Mouse (Mus musculus): ENCODE measurements around the gene Klhl7. TPM values are rescaled to one million over a fixed set of nuclear protein-coding genes. Genes with fewer than 3 reads are reported as not detected.

The Klhl7 gene
- polyA plus RNA-seq (2012) = 1.5 and 1.9 TPM in 2 replicates

DNA sequence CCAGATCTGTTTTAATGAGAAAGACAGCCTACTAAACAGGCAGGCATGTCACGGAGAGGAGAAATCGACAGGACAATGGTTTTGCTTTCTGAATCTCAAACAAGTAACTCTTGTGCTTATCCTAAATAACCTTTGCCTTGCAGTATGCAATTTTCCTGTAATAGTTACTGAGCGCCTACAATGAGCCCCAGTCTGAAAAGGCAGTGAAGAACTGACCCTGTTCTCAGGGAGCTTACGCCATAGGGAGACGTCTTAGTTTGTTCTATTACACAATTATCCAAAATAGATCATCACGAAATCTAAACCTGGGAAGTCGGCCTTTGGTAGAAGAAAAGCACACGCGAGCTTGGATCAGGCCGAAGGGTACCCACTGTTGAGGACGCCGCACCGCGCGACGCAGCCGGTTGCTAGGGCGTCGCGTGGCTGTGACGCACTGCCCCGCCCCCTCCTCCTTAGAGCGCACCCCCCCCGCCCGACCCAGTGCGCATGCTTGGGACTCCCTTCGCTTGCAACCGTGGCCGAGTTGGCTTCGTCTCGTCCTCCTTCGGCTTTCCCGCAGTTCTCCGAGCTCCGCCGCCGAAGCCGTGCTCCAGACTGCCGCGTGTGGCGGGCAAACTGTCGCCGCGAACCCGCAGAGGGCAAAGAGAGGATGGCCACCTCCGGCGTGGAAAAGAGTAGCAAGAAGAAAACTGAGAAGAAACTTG lies at the start of gene Klhl7:
Gene Klhl7, plus strand, starts transcription at position 500 of the 704 bp plus-strand sequence.
- no peak for TF ChIP-seq GATA1 (IDR thresholded peaks at IDR 0.05; ENCODE audit: low read length)

DNA sequence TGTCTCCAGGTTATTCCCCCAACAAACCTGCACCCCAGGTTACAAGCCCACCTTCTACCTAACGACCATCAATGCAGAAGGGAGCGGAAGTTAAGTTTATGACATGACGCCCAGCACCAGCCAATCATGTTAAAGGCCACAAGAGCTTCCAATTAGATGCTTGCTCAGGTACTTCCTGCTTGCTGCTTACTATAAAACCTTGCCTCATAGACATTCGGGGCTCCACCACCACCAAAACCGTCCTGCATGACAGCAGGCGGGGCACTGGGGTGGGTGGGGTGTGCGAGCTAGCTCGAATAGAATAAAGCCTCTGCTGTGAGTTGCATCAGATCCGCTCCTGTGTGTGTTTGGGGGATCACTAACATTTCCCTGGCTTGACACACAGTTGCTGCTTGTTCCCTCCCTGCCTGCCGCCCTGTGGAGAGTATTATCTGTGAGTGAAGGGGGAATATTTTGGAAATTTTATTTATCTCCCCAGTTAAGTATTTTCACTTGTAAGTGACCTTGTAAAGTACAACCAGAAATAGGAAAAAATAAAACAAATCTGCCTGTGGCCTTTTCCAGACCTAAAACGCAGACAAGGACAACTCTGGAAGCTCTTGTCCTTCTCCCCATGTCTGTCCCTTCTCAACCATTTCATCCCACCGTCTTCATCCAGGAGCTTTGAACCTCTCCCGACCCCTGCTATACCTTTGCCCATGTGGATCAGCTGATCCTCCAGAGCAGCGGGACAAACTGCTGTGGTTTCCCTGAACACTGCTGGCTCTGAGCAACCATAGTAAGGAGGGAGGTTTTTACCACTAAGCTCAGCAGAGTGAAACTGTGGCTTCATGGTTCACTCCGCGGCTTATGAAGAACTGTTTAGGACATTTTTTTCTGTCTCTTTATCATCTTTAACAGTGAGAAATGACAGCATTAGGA lies 48.4 kb upstream of the Klhl7 start:
- no peak for TF ChIP-seq GATA1 (IDR thresholded peaks at IDR 0.05; ENCODE audit: low read length)

GRCm38 (mm10) chr5:24053245-24054190 lies 46.9 kb upstream of the Klhl7 start:
- no peak for TF ChIP-seq GATA1 (IDR thresholded peaks at IDR 0.05; ENCODE audit: low read length)

GRCm38 (mm10) chr5:24054382-24054781 lies 46.0 kb upstream of the Klhl7 start:
- no peak for TF ChIP-seq GATA1 (IDR thresholded peaks at IDR 0.05; ENCODE audit: low read length)

DNA sequence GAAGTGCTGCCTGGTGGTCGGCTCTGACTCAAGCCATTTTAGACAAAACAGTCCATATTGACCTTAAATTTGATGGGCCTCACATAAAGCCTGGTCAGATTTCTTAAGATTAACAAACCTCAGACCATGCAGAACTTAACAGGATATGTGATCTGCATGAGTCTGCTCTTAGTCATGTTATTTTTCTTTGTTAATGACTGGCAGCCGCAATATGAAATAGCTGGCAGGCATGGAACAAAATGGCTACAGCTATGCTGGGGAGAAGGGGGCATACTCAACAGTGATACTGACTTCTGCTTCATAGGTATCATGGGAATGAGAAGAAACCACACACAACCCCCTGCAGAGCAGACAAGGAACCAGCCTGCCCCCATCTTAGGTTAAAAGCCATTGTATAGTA lies 43.5 kb upstream of the Klhl7 start:
- no peak for TF ChIP-seq GATA1 (IDR thresholded peaks at IDR 0.05; ENCODE audit: low read length)

- TF ChIP-seq GATA1 (IDR thresholded peaks at IDR 0.05; ENCODE audit: low read length) = no peak
These were observed 42.8 kb upstream of the Klhl7 start for GRCm38 (mm10) chr5:24057592-24057991.

DNA sequence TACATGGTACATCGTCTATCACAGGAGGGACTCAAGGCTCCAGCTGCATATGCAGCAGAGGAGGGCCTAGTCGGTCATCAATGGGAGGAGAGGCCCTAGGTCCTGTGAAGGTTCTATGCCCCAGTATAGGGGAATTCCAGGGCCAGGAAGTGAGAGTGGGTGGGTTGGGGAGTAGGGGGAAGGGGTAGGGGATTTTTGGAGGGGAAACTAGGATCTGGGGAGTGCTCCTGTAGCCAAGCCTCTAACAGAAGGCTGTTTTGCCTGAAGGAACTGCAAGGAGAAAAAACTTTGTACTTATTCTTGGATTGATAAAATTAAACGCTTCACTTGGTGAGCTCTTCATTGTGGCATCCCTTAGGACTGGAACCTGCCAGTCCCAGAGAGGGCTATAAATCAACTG lies 39.5 kb upstream of the Klhl7 start:
- TF ChIP-seq GATA1 (IDR thresholded peaks at IDR 0.05; ENCODE audit: low read length) = no peak

DNA sequence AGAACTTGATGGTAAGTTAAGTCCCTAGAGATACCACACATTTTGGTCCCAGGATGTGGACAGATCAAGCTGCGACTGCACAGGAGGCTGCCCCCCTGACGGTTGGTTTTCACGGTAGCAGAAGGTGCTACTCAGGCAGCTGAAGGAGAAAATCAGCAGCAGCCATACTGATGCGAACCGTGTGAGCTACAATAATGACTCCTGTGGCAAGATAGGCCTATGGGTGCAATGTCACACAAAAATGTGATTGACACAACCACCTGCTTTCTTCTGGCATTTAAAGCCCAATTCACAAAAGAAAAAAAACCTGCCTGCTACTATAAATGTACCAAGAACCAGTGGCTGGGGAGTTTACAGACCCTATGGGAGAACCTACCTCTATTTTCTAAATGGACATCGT lies 37.4 kb upstream of the Klhl7 start:
- no peak for TF ChIP-seq GATA1 (IDR thresholded peaks at IDR 0.05; ENCODE audit: low read length)

GRCm38 (mm10) chr5:24063545-24063944 lies 36.9 kb upstream of the Klhl7 start:
- TF ChIP-seq GATA1 (IDR thresholded peaks at IDR 0.05; ENCODE audit: low read length) = no peak

- no peak for TF ChIP-seq GATA1 (IDR thresholded peaks at IDR 0.05; ENCODE audit: low read length)
These were observed 31.4 kb upstream of the Klhl7 start for GRCm38 (mm10) chr5:24068955-24069354.

- TF ChIP-seq GATA1 (IDR thresholded peaks at IDR 0.05; ENCODE audit: low read length) = no peak
These were observed 28.4 kb upstream of the Klhl7 start for GRCm38 (mm10) chr5:24072031-24072430.

DNA sequence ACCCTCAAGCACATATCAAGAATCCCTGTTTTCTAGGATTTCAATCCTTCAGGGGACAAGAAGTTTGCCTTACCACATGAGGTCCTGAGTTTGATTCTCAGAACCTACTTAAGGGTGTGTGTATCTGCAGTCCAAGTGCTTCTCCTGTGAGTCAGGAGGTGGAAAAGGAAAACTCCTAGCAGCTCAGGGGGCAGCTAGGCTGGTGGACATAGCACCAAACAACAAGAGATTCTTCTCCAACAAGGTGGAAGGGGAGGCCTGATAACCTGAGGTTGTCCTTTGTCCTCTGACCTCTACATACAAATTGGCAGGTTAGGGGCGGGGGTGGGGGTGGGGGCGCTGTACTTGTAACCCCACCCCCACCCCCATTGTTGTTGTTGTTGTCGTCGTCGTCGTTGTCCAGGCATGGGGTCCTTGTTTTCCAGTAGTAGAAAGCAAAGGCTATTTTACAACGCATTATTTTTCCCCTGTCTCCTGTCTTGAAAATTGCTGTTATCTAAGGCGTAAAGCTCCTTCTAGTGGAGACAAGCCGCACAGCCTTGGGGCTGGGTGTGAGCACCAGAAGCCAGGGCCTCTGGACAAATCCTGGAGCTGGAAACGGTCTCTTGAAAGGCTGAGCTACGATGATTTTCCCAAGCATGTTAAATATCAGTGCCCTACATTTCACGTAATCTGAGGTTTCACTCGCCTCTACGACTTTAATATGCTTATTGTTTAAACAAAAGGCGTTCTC lies 23.3 kb upstream of the Klhl7 start:
- no peak for TF ChIP-seq GATA1 (IDR thresholded peaks at IDR 0.05; ENCODE audit: low read length)

- TF ChIP-seq GATA1 (IDR thresholded peaks at IDR 0.05; ENCODE audit: low read length) = no peak
These were observed 22.6 kb upstream of the Klhl7 start for GRCm38 (mm10) chr5:24077739-24078306.

DNA sequence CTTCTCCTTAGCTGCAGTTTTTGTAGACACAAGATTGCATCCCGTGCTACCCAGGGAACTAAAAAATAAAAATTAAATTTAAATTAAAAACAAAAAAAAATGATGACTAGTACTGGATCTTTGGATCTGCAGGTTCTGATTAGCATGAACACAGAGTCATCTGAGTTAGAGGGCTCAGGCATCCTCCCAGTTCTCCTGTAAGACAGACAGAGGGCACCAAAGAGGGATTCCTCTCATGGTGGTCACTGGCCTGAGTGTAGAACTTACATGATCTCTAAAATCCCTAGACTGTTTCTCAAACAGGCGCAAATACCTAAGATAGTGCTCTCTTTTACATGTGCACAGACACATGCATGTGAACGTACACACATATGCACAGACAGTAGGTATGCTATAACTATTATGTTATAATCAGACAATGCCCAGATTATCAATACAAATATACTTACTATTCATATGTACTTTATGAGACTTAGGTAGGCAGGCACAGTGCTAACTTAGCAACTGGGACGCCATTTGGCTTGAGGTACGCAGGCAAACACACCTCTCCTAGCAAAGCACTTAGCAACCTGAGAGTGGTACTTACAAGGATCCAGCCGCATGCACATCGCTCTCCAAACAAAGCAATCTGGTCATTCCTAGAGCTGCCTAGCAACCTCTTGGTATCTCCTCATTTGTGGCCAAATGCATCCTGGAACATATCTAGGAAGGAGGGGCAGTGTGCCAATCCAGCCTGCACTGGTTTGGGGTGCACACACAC lies 21.8 kb upstream of the Klhl7 start:
- TF ChIP-seq GATA1 (IDR thresholded peaks at IDR 0.05; ENCODE audit: low read length) = no peak
